Mouse (Mus musculus) adrenal gland, postnatal 36 days (tissue): ENCODE results near the gene Krt8. TPM values are rescaled to one million over a fixed set of nuclear protein-coding genes. Genes with fewer than 3 reads are reported as not detected.
"Not testable (repeated sequence)": the region's sequence is repeated elsewhere in the genome, so short reads cannot be mapped to it uniquely, and the experiment has no call there.

ENCODE experiments used
- DNase-seq, 2 experiments: peaks; one replicate each; pipeline ENCODE4 v3.0.0; 2021; ENCODE audit warnings: mixed read lengths in 1 of 2
- total RNA-seq, 2 experiments: library from RNA; stranded (reverse); gene quantifications; 2 replicates each; pipeline ENCODE4 v1.2.3; 2021

The Krt8 gene
- total RNA-seq, 2 experiments from 2014 or later = 0.46 to 1.9 TPM

- no peak for DNase-seq
Measured at GRCm38 (mm10) chr15:102007097-102008069, 3.1 kb upstream of the Krt8 start.

GRCm38 (mm10) chr15:102006317-102006716 is 2.0 kb upstream of the Krt8 start:
- DNase-seq = no peak

- peak; percentile 69 to 70 for DNase-seq
Measured at GRCm38 (mm10) chr15:102005290-102005689, 1.0 kb upstream of the Krt8 start.

GRCm38 (mm10) chr15:102003516-102003915 is 766 bp downstream of the Krt8 start:
- DNase-seq = no peak

- peak; percentile 82 to 84 for DNase-seq
Measured at GRCm38 (mm10) chr15:102002646-102003488, 1.4 kb downstream of the Krt8 start.

- DNase-seq = no peak
Measured at GRCm38 (mm10) chr15:101999676-102000335, 4.5 kb downstream of the Krt8 start.

- DNase-seq = no peak
Measured at GRCm38 (mm10) chr15:101999156-101999555, 5.1 kb downstream of the Krt8 start.

GRCm38 (mm10) chr15:101996450-101997078 is 7.7 kb downstream of the Krt8 start:
- DNase-seq = not testable (repeated sequence)

GRCm38 (mm10) chr15:101995484-101996236 is 8.6 kb downstream of the Krt8 start:
- no peak for DNase-seq

GRCm38 (mm10) chr15:101994365-101994764 is 9.9 kb downstream of the Krt8 start:
- no peak for DNase-seq

- DNase-seq = no peak
Measured at GRCm38 (mm10) chr15:101990946-101991345, 13.3 kb downstream of the Krt8 start.

- no peak for DNase-seq
Measured at GRCm38 (mm10) chr15:101988714-101989113, 15.6 kb downstream of the Krt8 start.

- peak; percentile 83 for DNase-seq
Measured at GRCm38 (mm10) chr15:101988119-101988518, 16.2 kb downstream of the Krt8 start.

- no peak for DNase-seq
Measured at GRCm38 (mm10) chr15:101984746-101985145, 19.5 kb downstream of the Krt8 start.

GRCm38 (mm10) chr15:101983949-101984601 is 20.2 kb downstream of the Krt8 start:
- peak; percentile 90 to 93 for DNase-seq

GRCm38 (mm10) chr15:101983315-101983948 is 20.9 kb downstream of the Krt8 start:
- no peak for DNase-seq

- DNase-seq = no peak
Measured at GRCm38 (mm10) chr15:101980849-101981248, 23.4 kb downstream of the Krt8 start.

- peak; percentile 97 to 98 for DNase-seq
Measured at GRCm38 (mm10) chr15:101977043-101977726, 27.1 kb downstream of the Krt8 start.

- peak; percentile 54 to 56 for DNase-seq
Measured at GRCm38 (mm10) chr15:101976641-101977040, 27.6 kb downstream of the Krt8 start.
